Mouse (Mus musculus): ENCODE results near the gene Wdr70. TPM values are rescaled to one million over a fixed set of nuclear protein-coding genes. Genes with fewer than 3 reads are reported as not detected.
A peak's percentile ranks its signal among the peaks of the same experiment; 100 is the strongest.
"Not testable (repeated sequence)": the region's sequence is repeated elsewhere in the genome, so short reads cannot be mapped to it uniquely, and the experiment has no call there.

Wdr70 gene
- total and polyA plus RNA-seq, 3 experiments: 25.2 to 71.4 (median 59.8) TPM

GRCm38 (mm10) chr15:8108966-8109743 lies 10.1 kb upstream of the Wdr70 start, which contains the start of gene Nup155:
Nup155 (plus strand) TSS chr15:8109273.
- Histone ChIP-seq H3K4me3 (ENCODE audit: low read depth, low read length) (peak within 1 kb of the TSS; percentile 79), H3K36me3 (replicated peaks) (peaks cover 34% of the 10 kb centered on the region), H3K4me1 (ENCODE audit: insufficient read depth, low read depth, low read length) (peaks cover 40% of the 10 kb centered on the region), H3K9me3 (replicated peaks) (no peaks in the 10 kb centered on the region), H3K27me3 (ENCODE audit: insufficient read depth, low read length) (no peaks in the 10 kb centered on the region)
- ATAC-seq (ENCODE audit: extremely low read depth, insufficient number of reproducible peaks, low FRiP score, poor library complexity, severe bottlenecking): peak; percentile 97
- TF ChIP-seq TAL1 (conservative IDR thresholded peaks at IDR 0.05; ENCODE audit: low read depth, low read length) (no peak), CTCF (IDR thresholded peaks at IDR 0.05; ENCODE audit: low read depth, low read length) (no peak), POLR2AphosphoS5 (IDR thresholded peaks at IDR 0.05; ENCODE audit: insufficient replicate concordance, low read depth, low read length) (no peak), GATA2 (IDR thresholded peaks at IDR 0.05; ENCODE audit: borderline replicate concordance, low read depth, low read length) (no peak), GATA1 (IDR thresholded peaks at IDR 0.05; ENCODE audit: borderline replicate concordance, low read length) (no peak)
- DNase-seq (ENCODE audit: low spot score): peak; percentile 83

GRCm38 (mm10) chr15:8108360-8108965 lies 9.5 kb upstream of the Wdr70 start:
- Histone ChIP-seq H3K27me3 (ENCODE audit: insufficient read depth, low read length) (no peaks in the 10 kb centered on the region), H3K4me3 (ENCODE audit: low read depth, low read length) (peak overlapping the region; percentile 79), H3K4me1 (ENCODE audit: insufficient read depth, low read depth, low read length) (peaks cover 44% of the 10 kb centered on the region), H3K9me3 (replicated peaks) (no peaks in the 10 kb centered on the region), H3K36me3 (replicated peaks) (peaks cover 27% of the 10 kb centered on the region)
- TF ChIP-seq POLR2AphosphoS5 (IDR thresholded peaks at IDR 0.05; ENCODE audit: insufficient replicate concordance, low read depth, low read length) (no peak), GATA2 (IDR thresholded peaks at IDR 0.05; ENCODE audit: borderline replicate concordance, low read depth, low read length) (no peak)
- ATAC-seq (ENCODE audit: extremely low read depth, insufficient number of reproducible peaks, low FRiP score, poor library complexity, severe bottlenecking) (no peak), DNase-seq (ENCODE audit: low spot score) (no peak)

GRCm38 (mm10) chr15:8101975-8102542 lies 3.0 kb upstream of the Wdr70 start:
- peaks cover 22% of the 10 kb centered on the region for H3K4me1 ChIP-seq (ENCODE audit: insufficient read depth, low read depth, low read length)
- H3K4me3 ChIP-seq (ENCODE audit: low read depth, low read length); H3K9me3 ChIP-seq (replicated peaks); ATAC-seq (ENCODE audit: extremely low read depth, insufficient number of reproducible peaks, low FRiP score, poor library complexity, severe bottlenecking); H3K27me3 ChIP-seq (ENCODE audit: insufficient read depth, low read length); H3K36me3 ChIP-seq (replicated peaks); DNase-seq (ENCODE audit: low spot score): not testable (repeated sequence)

- Histone ChIP-seq H3K4me1 (ENCODE audit: insufficient read depth, low read depth, low read length) (peaks cover 16% of the 10 kb centered on the region), H3K4me3 (ENCODE audit: low read depth, low read length) (peak overlapping the region; percentile 88), H3K27me3 (ENCODE audit: insufficient read depth, low read length) (no peaks in the 10 kb centered on the region), H3K36me3 (replicated peaks) (peaks cover 39% of the 10 kb centered on the region), H3K9me3 (replicated peaks) (no peaks in the 10 kb centered on the region)
- TF ChIP-seq CTCF (IDR thresholded peaks at IDR 0.05; ENCODE audit: low read depth, low read length): peak; percentile 40; the same call in 1 of the 2 replicates
- no peak for TF ChIP-seq GATA2 (IDR thresholded peaks at IDR 0.05; ENCODE audit: borderline replicate concordance, low read depth, low read length)
- DNase-seq (ENCODE audit: low spot score): peak; percentile 7
- no peak for ATAC-seq (ENCODE audit: extremely low read depth, insufficient number of reproducible peaks, low FRiP score, poor library complexity, severe bottlenecking)
These were observed 1.2 kb downstream of the Wdr70 start for GRCm38 (mm10) chr15:8097853-8098252.

GRCm38 (mm10) chr15:8092668-8093067 lies 6.3 kb downstream of the Wdr70 start:
- DNase-seq (ENCODE audit: low spot score); H3K9me3 ChIP-seq (replicated peaks); H3K4me3 ChIP-seq (ENCODE audit: low read depth, low read length); ATAC-seq (ENCODE audit: extremely low read depth, insufficient number of reproducible peaks, low FRiP score, poor library complexity, severe bottlenecking); H3K4me1 ChIP-seq (ENCODE audit: insufficient read depth, low read depth, low read length); H3K27me3 ChIP-seq (ENCODE audit: insufficient read depth, low read length): not testable (repeated sequence)
- peaks cover 66% of the 10 kb centered on the region for H3K36me3 ChIP-seq (replicated peaks)

GRCm38 (mm10) chr15:8090685-8091084 lies 8.3 kb downstream of the Wdr70 start:
- DNase-seq (ENCODE audit: low spot score) (no peak), ATAC-seq (ENCODE audit: extremely low read depth, insufficient number of reproducible peaks, low FRiP score, poor library complexity, severe bottlenecking) (no peak)
- Histone ChIP-seq H3K36me3 (replicated peaks) (peaks cover 67% of the 10 kb centered on the region), H3K9me3 (replicated peaks) (no peaks in the 10 kb centered on the region), H3K4me3 (ENCODE audit: low read depth, low read length) (no peak overlapping the region), H3K4me1 (ENCODE audit: insufficient read depth, low read depth, low read length) (0 out of 2 replicates have a peak, but pooled peaks cover under 1% of the 10 kb centered on the region), H3K27me3 (ENCODE audit: insufficient read depth, low read length) (no peaks in the 10 kb centered on the region)
- TF ChIP-seq CTCF (IDR thresholded peaks at IDR 0.05; ENCODE audit: low read depth, low read length) (no peak), GATA1 (IDR thresholded peaks at IDR 0.05; ENCODE audit: borderline replicate concordance, low read length) (no peak), TAL1 (conservative IDR thresholded peaks at IDR 0.05; ENCODE audit: low read depth, low read length) (no peak), GATA2 (IDR thresholded peaks at IDR 0.05; ENCODE audit: borderline replicate concordance, low read depth, low read length) (no peak), POLR2AphosphoS5 (IDR thresholded peaks at IDR 0.05; ENCODE audit: insufficient replicate concordance, low read depth, low read length) (no peak)

GRCm38 (mm10) chr15:8088715-8089114 lies 10.3 kb downstream of the Wdr70 start:
- no peak for ATAC-seq (ENCODE audit: extremely low read depth, insufficient number of reproducible peaks, low FRiP score, poor library complexity, severe bottlenecking)

More at GRCm38 (mm10) chr15:8088715-8089114, 10.3 kb downstream of the Wdr70 start:
- Histone ChIP-seq H3K36me3 (replicated peaks) (peaks cover 55% of the 10 kb centered on the region), H3K27me3 (ENCODE audit: insufficient read depth, low read length) (no peaks in the 10 kb centered on the region), H3K4me1 (ENCODE audit: insufficient read depth, low read depth, low read length) (no peaks in the 10 kb centered on the region), H3K4me3 (ENCODE audit: low read depth, low read length) (no peak overlapping the region), H3K9me3 (replicated peaks) (no peaks in the 10 kb centered on the region)
- no peak for DNase-seq (ENCODE audit: low spot score)
- no peak for TF ChIP-seq GATA1 (IDR thresholded peaks at IDR 0.05; ENCODE audit: borderline replicate concordance, low read length)
- TF ChIP-seq CTCF (IDR thresholded peaks at IDR 0.05; ENCODE audit: low read depth, low read length): no peak
- no peak for TF ChIP-seq POLR2AphosphoS5 (IDR thresholded peaks at IDR 0.05; ENCODE audit: insufficient replicate concordance, low read depth, low read length)
- no peak for TF ChIP-seq GATA2 (IDR thresholded peaks at IDR 0.05; ENCODE audit: borderline replicate concordance, low read depth, low read length)
- no peak for TF ChIP-seq TAL1 (conservative IDR thresholded peaks at IDR 0.05; ENCODE audit: low read depth, low read length)
